Mouse (Mus musculus) heart, embryonic 10.5 days (tissue): Measurements from ENCODE around the gene Dcun1d4. TPM values are rescaled to one million over a fixed set of nuclear protein-coding genes. Genes with fewer than 3 reads are reported as not detected.
"Not testable (repeated sequence)": the region's sequence is repeated elsewhere in the genome, so short reads cannot be mapped to it uniquely, and the experiment has no call there.

Experiments used
- DNase-seq: peaks from one replicate; pipeline ENCODE4 v3.0.0-alpha.2; 2017; ENCODE audit warnings: low spot score
- H3K27ac ChIP-seq: fragments of 300-500 bp; sonication (generic); 2 replicates; pipeline ENCODE4 v1.5.1; 2016; ENCODE audit warnings: mild to moderate bottlenecking
- H3K27me3 ChIP-seq: fragments of 300-500 bp; sonication (generic); 2 replicates; pipeline ENCODE4 v1.6.1; 2016; ENCODE audit warnings: mild to moderate bottlenecking; ENCODE audit not compliant: poor library complexity, insufficient read depth, severe bottlenecking
- H3K36me3 ChIP-seq: fragments of 300-500 bp; sonication (generic); 2 replicates; pipeline ENCODE4 v1.6.1; 2016; ENCODE audit warnings: mild to moderate bottlenecking, moderate library complexity
- H3K4me1 ChIP-seq: fragments of 300-500 bp; sonication (generic); 2 replicates; pipeline ENCODE4 v1.6.1; 2016; ENCODE audit warnings: mild to moderate bottlenecking
- H3K4me3 ChIP-seq: fragments of 300-500 bp; sonication (generic); 2 replicates; pipeline ENCODE4 v1.5.1; 2016; ENCODE audit warnings: mild to moderate bottlenecking, moderate library complexity
- H3K9me3 ChIP-seq: fragments of 300-500 bp; sonication (generic); 2 replicates; pipeline ENCODE4 v1.6.1; 2016; ENCODE audit warnings: mild to moderate bottlenecking, moderate library complexity
- WGBS: fragments of 180-500 bp; shearing (Covaris S2); methylation state at CpG from one replicate; pipeline ENCODE4 v1.1.7; 2016; 5-methylcytosine and 5-hydroxymethylcytosine counted together
- polyA plus RNA-seq: library from polyadenylated mRNA; unstranded; fragments of >200 nt; fragmentation: Nextera tagmentation; extraction: Ambion mirVana; gene quantifications from 2 replicates; pipeline ENCODE4 v1.2.1, GENCODE M21; 2016

Gene Dcun1d4
- polyA plus RNA-seq, 1 experiment from 2014 or later: 20.4 TPM

DNA sequence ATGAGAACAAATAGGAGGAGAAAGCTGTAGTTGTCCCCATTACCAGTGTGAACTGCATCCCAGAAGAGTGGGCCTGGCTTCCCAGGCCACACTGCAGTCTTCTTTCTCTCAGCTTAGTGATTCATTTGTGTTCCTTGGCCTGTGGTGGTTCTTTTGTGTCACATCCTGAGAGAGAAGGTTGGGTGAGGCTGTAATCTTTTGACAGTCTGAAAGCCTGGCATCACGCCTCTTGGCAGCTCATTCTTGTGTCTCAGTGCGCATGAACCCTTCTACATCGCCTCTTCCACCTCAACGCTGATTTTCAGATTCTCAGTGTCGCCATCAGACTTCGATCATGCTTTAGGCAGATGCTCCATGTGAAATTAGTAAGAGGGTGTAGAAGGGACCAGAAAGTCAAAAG is 83.2 kb downstream of the Dcun1d4 start:
- no peaks in the 10 kb centered on the region for H3K9me3 ChIP-seq
- WGBS: 89% methylated on average over 6 of the region's 6 CpGs
- H3K4me3 ChIP-seq: no peak overlapping the region
- H3K4me1 ChIP-seq: no peaks in the 10 kb centered on the region
- H3K27me3 ChIP-seq: no peaks in the 10 kb centered on the region
- peaks cover 12% of the 10 kb centered on the region for H3K36me3 ChIP-seq
- no peak overlapping the region for H3K27ac ChIP-seq
- no peak for DNase-seq

- Histone ChIP-seq H3K9me3 (no peaks in the 10 kb centered on the region), H3K27ac (no peak overlapping the region), H3K27me3 (no peaks in the 10 kb centered on the region), H3K36me3 (peaks cover 7% of the 10 kb centered on the region; the same call in 1 of the 2 replicates), H3K4me3 (no peak overlapping the region), H3K4me1 (no peaks in the 10 kb centered on the region)
- WGBS: 80% methylated on average over 5 of the region's 5 CpGs
- no peak for DNase-seq
Observed at GRCm38 (mm10) chr5:73566119-73566518, 85.3 kb downstream of the Dcun1d4 start.

GRCm38 (mm10) chr5:73566892-73567291 is 86.1 kb downstream of the Dcun1d4 start:
- Histone ChIP-seq H3K4me3 (no peak overlapping the region), H3K27me3 (no peaks in the 10 kb centered on the region), H3K9me3 (no peaks in the 10 kb centered on the region), H3K27ac (no peak overlapping the region), H3K4me1 (no peaks in the 10 kb centered on the region), H3K36me3 (no peaks in the 10 kb centered on the region)
- 78% methylated on average over 4 of the region's 4 CpGs for WGBS
- DNase-seq: no peak

- no peaks in the 10 kb centered on the region for H3K4me1 ChIP-seq
- no peaks in the 10 kb centered on the region for H3K9me3 ChIP-seq
- H3K27me3 ChIP-seq: no peaks in the 10 kb centered on the region
- H3K4me3 ChIP-seq: no peak overlapping the region
- DNase-seq: no peak
- H3K36me3 ChIP-seq: no peaks in the 10 kb centered on the region
- WGBS: 84% methylated on average over 5 of the region's 5 CpGs
- H3K27ac ChIP-seq: no peak overlapping the region
Observed at GRCm38 (mm10) chr5:73569181-73569580, 88.4 kb downstream of the Dcun1d4 start.

GRCm38 (mm10) chr5:73571395-73572156 is 90.8 kb downstream of the Dcun1d4 start:
- Histone ChIP-seq H3K4me1 (no peaks in the 10 kb centered on the region), H3K27ac (no peak overlapping the region), H3K27me3 (no peaks in the 10 kb centered on the region), H3K36me3 (no peaks in the 10 kb centered on the region), H3K9me3 (no peaks in the 10 kb centered on the region), H3K4me3 (no peak overlapping the region)
- WGBS: 87% methylated on average over 6 of the region's 6 CpGs
- no peak for DNase-seq

- Histone ChIP-seq H3K4me3 (no peak overlapping the region), H3K27me3 (no peaks in the 10 kb centered on the region), H3K9me3 (no peaks in the 10 kb centered on the region), H3K27ac (no peak overlapping the region), H3K36me3 (no peaks in the 10 kb centered on the region), H3K4me1 (no peaks in the 10 kb centered on the region)
- WGBS: 90% methylated on average over 2 of the region's 2 CpGs
- no peak for DNase-seq
Observed at GRCm38 (mm10) chr5:73572846-73573245, 92.0 kb downstream of the Dcun1d4 start.

DNA sequence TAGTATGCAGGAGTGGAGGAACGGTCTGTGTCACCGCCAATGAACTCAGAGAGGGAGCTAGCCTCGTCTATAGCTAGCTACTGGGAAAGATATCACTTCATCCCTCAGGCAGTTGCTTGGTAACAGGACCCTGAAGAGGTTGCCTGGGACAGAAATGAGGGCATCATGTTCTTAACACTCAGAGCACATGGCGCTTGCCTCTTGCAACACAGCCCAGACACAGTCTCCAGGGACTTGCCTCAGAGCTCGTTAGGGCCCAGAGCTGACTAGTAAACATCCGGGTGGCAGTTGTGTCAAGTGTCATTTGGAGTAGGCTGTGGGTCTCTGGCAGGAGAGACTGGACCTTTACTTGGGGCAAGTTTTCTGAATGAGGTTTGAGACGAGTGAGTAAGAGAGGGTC is 93.0 kb downstream of the Dcun1d4 start:
- DNase-seq: no peak
- H3K4me3 ChIP-seq: no peak overlapping the region
- no peaks in the 10 kb centered on the region for H3K4me1 ChIP-seq
- H3K9me3 ChIP-seq: no peaks in the 10 kb centered on the region
- no peak overlapping the region for H3K27ac ChIP-seq
- no peaks in the 10 kb centered on the region for H3K36me3 ChIP-seq
- 77% methylated on average over 7 of the region's 7 CpGs for WGBS
- H3K27me3 ChIP-seq: no peaks in the 10 kb centered on the region

DNA sequence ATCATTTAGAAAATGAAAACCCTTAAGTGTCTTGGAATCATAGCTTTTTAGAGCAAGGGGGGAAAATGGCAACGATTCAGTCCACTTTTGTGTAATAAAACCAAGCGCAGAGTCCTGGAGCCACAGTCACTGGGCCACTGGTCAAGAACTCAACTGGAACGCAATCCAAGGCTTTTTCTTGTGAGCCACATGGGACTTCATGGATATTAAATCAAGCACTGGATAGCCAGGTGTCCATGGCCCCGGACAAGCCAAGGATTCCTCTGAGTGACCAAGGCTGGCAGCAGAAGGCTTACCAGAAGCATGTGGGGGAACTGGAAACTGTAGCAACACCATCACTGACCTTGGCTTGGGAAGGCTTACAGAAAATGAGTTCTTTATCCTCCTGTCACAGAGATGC is 93.8 kb downstream of the Dcun1d4 start:
- H3K4me3 ChIP-seq: no peak overlapping the region
- no peak for DNase-seq
- no peaks in the 10 kb centered on the region for H3K9me3 ChIP-seq
- no peaks in the 10 kb centered on the region for H3K27me3 ChIP-seq
- 89% methylated on average over 4 of the region's 4 CpGs for WGBS
- no peaks in the 10 kb centered on the region for H3K36me3 ChIP-seq
- H3K27ac ChIP-seq: no peak overlapping the region
- no peaks in the 10 kb centered on the region for H3K4me1 ChIP-seq

- 65% methylated on average over 7 of the region's 7 CpGs for WGBS
Observed at GRCm38 (mm10) chr5:73576708-73577107, 95.9 kb downstream of the Dcun1d4 start.

GRCm38 (mm10) chr5:73578131-73578530 is 97.3 kb downstream of the Dcun1d4 start:
- Histone ChIP-seq H3K27me3 (no peaks in the 10 kb centered on the region), H3K4me1 (no peaks in the 10 kb centered on the region), H3K36me3 (no peaks in the 10 kb centered on the region), H3K27ac (no peak overlapping the region), H3K9me3 (no peaks in the 10 kb centered on the region), H3K4me3 (no peak overlapping the region)
- DNase-seq: no peak
- 74% methylated on average over 3 of the region's 3 CpGs for WGBS

More at GRCm38 (mm10) chr5:73576708-73577107, 95.9 kb downstream of the Dcun1d4 start:
- no peak overlapping the region for H3K27ac ChIP-seq
- no peaks in the 10 kb centered on the region for H3K27me3 ChIP-seq
- H3K9me3 ChIP-seq: no peaks in the 10 kb centered on the region
- H3K4me3 ChIP-seq: no peak overlapping the region
- DNase-seq: no peak
- no peaks in the 10 kb centered on the region for H3K4me1 ChIP-seq
- H3K36me3 ChIP-seq: no peaks in the 10 kb centered on the region

DNA sequence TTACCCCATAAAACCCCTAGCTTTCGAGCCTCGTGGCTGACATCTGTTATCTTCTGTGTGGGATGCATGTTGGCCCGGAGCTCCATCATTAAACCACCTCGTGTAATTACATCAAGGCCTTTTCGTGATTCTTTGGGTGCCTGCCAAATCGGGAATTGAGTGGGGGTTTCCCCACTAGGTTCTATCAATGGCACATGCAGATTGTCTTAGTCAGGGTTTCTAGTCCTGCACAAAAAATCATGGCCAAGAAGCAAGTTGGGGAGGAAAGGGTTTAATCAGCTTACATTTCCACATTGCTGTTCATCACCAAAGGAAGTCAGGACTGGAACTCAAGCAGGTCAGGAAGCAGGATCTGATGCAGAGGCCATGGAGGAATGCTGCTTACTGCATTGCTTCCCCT is 103.2 kb downstream of the Dcun1d4 start:
- H3K36me3 ChIP-seq, DNase-seq, H3K27ac ChIP-seq, H3K4me3 ChIP-seq, H3K4me1 ChIP-seq, H3K9me3 ChIP-seq, H3K27me3 ChIP-seq: not testable (repeated sequence)
- WGBS: 75% methylated on average over 6 of the region's 6 CpGs

GRCm38 (mm10) chr5:73585212-73586115 is 104.7 kb downstream of the Dcun1d4 start:
- Histone ChIP-seq H3K9me3 (no peaks in the 10 kb centered on the region), H3K4me1 (0 out of 2 replicates have a peak, but pooled peaks cover 4% of the 10 kb centered on the region), H3K4me3 (no peak overlapping the region), H3K36me3 (no peaks in the 10 kb centered on the region), H3K27ac (no peak overlapping the region), H3K27me3 (no peaks in the 10 kb centered on the region)
- no peak for DNase-seq
- WGBS: 36% methylated on average over 7 of the region's 7 CpGs

GRCm38 (mm10) chr5:73586597-73586996 is 105.8 kb downstream of the Dcun1d4 start:
- H3K4me1 ChIP-seq: 0 out of 2 replicates have a peak, but pooled peaks cover 4% of the 10 kb centered on the region
- no peak overlapping the region for H3K27ac ChIP-seq
- H3K4me3 ChIP-seq: no peak overlapping the region
- WGBS: 81% methylated on average over 4 of the region's 4 CpGs
- H3K9me3 ChIP-seq: no peaks in the 10 kb centered on the region
- no peaks in the 10 kb centered on the region for H3K36me3 ChIP-seq
- no peaks in the 10 kb centered on the region for H3K27me3 ChIP-seq
- DNase-seq: no peak
